Comparison of ENCODE assay signal across 8 mouse cellular contexts in genomic region chr1:172340729-172341321, GRCm38 (mm10). TPM values are rescaled to one million over a fixed set of nuclear protein-coding genes. Genes with fewer than 3 reads are reported as not detected.
DNase-seq lines count a peak whose midpoint lies in the region; ATAC-seq and TF ChIP-seq lines count a peak whose summit lies in the region.

TSS of gene Kcnj10 (plus strand) at chr1:172341210.

- peak within 1 kb of the TSS; percentile 80 for H3K4me2 ChIP-seq in lung, embryonic 16.5 days (ENCODE audit: low read depth, low read length)

- no peak for TF ChIP-seq CTCF in cerebellum, adult 2 months (IDR thresholded peaks at IDR 0.05; ENCODE audit: borderline replicate concordance, insufficient read depth, low read depth, low read length)

- H3K9me3 ChIP-seq in hindbrain, embryonic 10.5 days: no peaks in the 10 kb centered on the region
- H3K9me3 ChIP-seq in lung, embryonic 16.5 days (ENCODE audit: control insufficient read depth, low read length): no peaks in the 10 kb centered on the region

- peak; percentile 94 for DNase-seq in R1 (ENCODE audit: low read depth, low spot score)
- DNase-seq in cerebellum, adult 2 months: peak; percentile 82 to 85
- peak; percentile 86 for DNase-seq in hindbrain, embryonic 10.5 days (ENCODE audit: low spot score)
- peak; percentile 81 to 87 for DNase-seq in layer of hippocampus, postnatal 10 days (ENCODE audit: low spot score in 2 of 2)
- peak; percentile 44 for DNase-seq in ovary, postnatal 14 days (ENCODE audit: low spot score)
- DNase-seq in thymus, postnatal 25 days: peak; percentile 78

- peak within 1 kb of the TSS; percentile 46 for H3K9ac ChIP-seq in lung, embryonic 16.5 days (ENCODE audit: low read length)

- peak within 1 kb of the TSS; percentile 59 for H3K4me3 ChIP-seq in cerebellum, adult 2 months (replicated peaks; ENCODE audit: insufficient read depth, low read depth, low read length)
- peak within 1 kb of the TSS; percentile 60 for H3K4me3 ChIP-seq in hindbrain, embryonic 10.5 days
- peak within 1 kb of the TSS; percentile 56 for H3K4me3 ChIP-seq in lung, embryonic 16.5 days (ENCODE audit: low read length)

- H3K4me1 ChIP-seq in cerebellum, adult 2 months (ENCODE audit: control insufficient read depth, insufficient read depth, low read length): peaks cover 4% of the 10 kb centered on the region; the same call in 1 of the 2 replicates
- peaks cover 47% of the 10 kb centered on the region for H3K4me1 ChIP-seq in hindbrain, embryonic 10.5 days (replicated peaks)
- H3K4me1 ChIP-seq in lung, embryonic 16.5 days (replicated peaks; ENCODE audit: control insufficient read depth, insufficient read depth, low read length): peaks cover 15% of the 10 kb centered on the region

- no peak; the same call in 1 of the 2 replicates for TF ChIP-seq POLR2A in cerebellum, adult 2 months (IDR thresholded peaks at IDR 0.05; ENCODE audit: borderline replicate concordance, insufficient read depth, low read length)

- H3K27me3 ChIP-seq in cerebellum, adult 2 months (ENCODE audit: control insufficient read depth, insufficient read depth, low read length): no peaks in the 10 kb centered on the region
- peaks cover 54% of the 10 kb centered on the region for H3K27me3 ChIP-seq in hindbrain, embryonic 10.5 days (ENCODE audit: insufficient read depth, poor library complexity, severe bottlenecking)
- peaks cover 20% of the 10 kb centered on the region for H3K27me3 ChIP-seq in lung, embryonic 16.5 days (ENCODE audit: control insufficient read depth, insufficient read depth, low read depth, low read length)

- peak; percentile 79 for ATAC-seq in frontal cortex, adult (ENCODE audit: low TSS enrichment)
- peak; percentile 91 for ATAC-seq in lung, embryonic 16.5 days (ENCODE audit: low read depth)

- 2% methylated on average over 38 of the region's 38 CpGs for WGBS in cerebellum, adult 2 months
- WGBS in hindbrain, embryonic 10.5 days: 2% methylated on average over 38 of the region's 38 CpGs
- WGBS in lung, embryonic 16.5 days: 1% methylated on average over 37 of the region's 38 CpGs

- peak within 1 kb of the TSS; percentile 67; the same call in 1 of the 2 replicates for H3K27ac ChIP-seq in cerebellum, adult 2 months (ENCODE audit: insufficient read depth, low read length)
- H3K27ac ChIP-seq in hindbrain, embryonic 10.5 days: peak within 1 kb of the TSS; percentile 73
- no peak within 1 kb of the TSS for H3K27ac ChIP-seq in lung, embryonic 16.5 days (ENCODE audit: low read length)

- no peaks in the 10 kb centered on the region for H3K36me3 ChIP-seq in hindbrain, embryonic 10.5 days
- H3K36me3 ChIP-seq in lung, embryonic 16.5 days (ENCODE audit: control insufficient read depth, insufficient read depth, low read length): no peaks in the 10 kb centered on the region

RNA-seq across cellular contexts. Expression of gene Kcnj10, which starts in this region (rescaled TPM):
- polyA plus RNA-seq in cerebellum, adult 2 months (2012; rRNA removed): 141 and 174 TPM in 2 replicates
- polyA plus RNA-seq in hindbrain, embryonic 10.5 days (2016; fragmentation: Nextera tagmentation; extraction: Ambion mirVana): 0.31 and 0.77 TPM in 2 replicates
- total RNA-seq in layer of hippocampus, postnatal 10 days (2021): 10 to 100 TPM; 70.7 to 73.5 TPM
- 0.15 and 0.20 TPM in 2 replicates for polyA plus RNA-seq in lung, embryonic 16.5 days (2015; fragmentation: Nextera tagmentation; extraction: Ambion mirVana)

Comparison
In these comparisons a context has a peak if more than half of its experiments do, and no peak if none do; other contexts are left out.
1. RNA of gene Kcnj10 (polyA plus RNA-seq): 141 to 174 TPM in cerebellum, adult 2 months; 0.31 to 0.77 TPM in hindbrain, embryonic 10.5 days and 0.15 to 0.20 TPM in lung, embryonic 16.5 days; every median in the first group is over 10 times any median in the second.
2. Peak in DNase-seq, H3K4me3 ChIP-seq and H3K27ac ChIP-seq in hindbrain, embryonic 10.5 days; RNA of the gene not detected or under 1 TPM.
3. Peak in ATAC-seq, H3K4me3 ChIP-seq, H3K9ac ChIP-seq and H3K4me2 ChIP-seq in lung, embryonic 16.5 days; RNA of the gene not detected or under 1 TPM.
4. DNase-seq: peak in every context shown above with its lines; median percentile 94 in R1; 86 in hindbrain, embryonic 10.5 days; 84 in layer of hippocampus, postnatal 10 days; 84 in cerebellum, adult 2 months; 78 in thymus, postnatal 25 days; 44 in ovary, postnatal 14 days.
5. Peak in every context shown above with its lines, with median percentiles within 50 percentile points of each other: H3K4me3 ChIP-seq.